Mouse (Mus musculus) left cerebral cortex, postnatal 36 days (tissue): ENCODE measurements around the gene Ankrd34a. TPM values are rescaled to one million over a fixed set of nuclear protein-coding genes. Genes with fewer than 3 reads are reported as not detected.

Experiments used
- DNase-seq, 2 experiments: peaks; one replicate each; pipeline ENCODE4 v3.0.0; 2021 to 2022; ENCODE audit warnings: low spot score in 2 of 2, mixed read lengths in 1 of 2
- intact Hi-C: fragments of 180-260 bp; cut with DNase I; formaldehyde crosslinking; loops from one replicate; pipeline ENCODE4 v1.15.1; 2025
- total RNA-seq, 2 experiments: library from RNA; stranded (reverse); gene quantifications; 2 replicates each; pipeline ENCODE4 v1.2.3; 2021

The Ankrd34a gene
- total RNA-seq, 2 experiments from 2014 or later = 68.9 to 75.7 TPM

DNA sequence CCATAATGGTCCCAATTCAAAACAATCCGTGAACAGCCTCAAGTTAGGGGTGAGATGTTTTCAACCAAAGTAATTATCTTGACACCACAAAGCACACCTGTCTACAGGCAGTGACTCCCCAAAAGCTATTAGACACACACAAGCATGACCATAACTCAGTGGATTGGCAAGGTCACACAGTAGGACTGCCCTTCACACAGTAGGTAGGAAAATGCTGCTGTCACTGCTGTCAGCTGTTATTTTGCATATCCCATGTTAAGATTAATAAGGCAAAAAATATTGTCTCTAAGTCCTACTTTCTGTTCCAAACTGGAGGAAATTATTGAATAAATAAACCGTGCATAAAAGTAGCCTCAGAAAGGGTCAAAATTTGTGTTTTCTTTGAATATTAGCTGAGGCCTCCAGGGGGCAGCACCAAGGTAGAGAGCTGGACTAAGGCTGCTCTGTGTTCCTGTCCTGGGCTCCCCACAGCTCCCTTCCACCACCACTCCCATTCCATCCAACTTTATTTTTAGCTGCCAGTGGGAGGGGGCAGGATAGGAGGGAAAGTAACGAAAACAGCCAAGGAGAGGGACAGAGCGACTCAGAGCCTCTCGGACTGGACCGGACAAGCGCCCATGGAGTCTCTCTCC, 48.7 kb downstream of the Ankrd34a start, which contains the start of gene Itga10:
Gene Itga10, plus strand, starts transcription at position 567 of the 632 bp plus-strand sequence.
- intact Hi-C loops = no loop called here

DNA sequence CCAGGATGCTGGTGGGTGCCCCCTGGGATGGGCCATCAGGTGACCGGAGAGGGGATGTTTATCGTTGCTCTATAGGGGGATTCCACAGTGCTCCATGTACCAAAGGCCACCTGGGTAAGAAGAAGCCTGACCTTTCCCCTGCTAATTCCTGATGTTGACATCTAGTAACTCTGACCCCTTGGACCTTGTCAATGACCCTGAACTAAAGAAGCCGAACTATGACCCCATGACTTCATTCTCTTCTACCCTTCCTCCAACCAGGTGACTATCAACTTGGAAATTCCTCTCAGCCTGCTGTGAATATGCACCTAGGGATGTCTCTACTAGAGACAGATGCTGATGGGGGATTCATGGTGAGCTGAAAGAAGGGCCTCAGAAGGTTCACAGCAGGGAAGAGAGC, 50.9 kb downstream of the Ankrd34a start:
- no peak for DNase-seq
- intact Hi-C loops = no loop called here

More for the DNA sequence above, 48.7 kb downstream of the Ankrd34a start, which contains the start of gene Itga10:
- DNase-seq = no peak

Other genes starting within 250 kb of the Ankrd34a start
- gene BC107364, start 144.3 kb upstream of the Ankrd34a start, total RNA-seq = not detected
- 1 to 10 TPM in 1 of 2 experiments, under 1 TPM in 1; 0.77 to 2.1 TPM for gene Hfe2, start 71.5 kb upstream of the Ankrd34a start, total RNA-seq
- 10 to 100 TPM; 19.5 to 21.8 TPM for gene Txnip, start 38.7 kb upstream of the Ankrd34a start, total RNA-seq
- gene Gm16253, start 19.7 kb upstream of the Ankrd34a start, total RNA-seq = not detected
- 10 to 100 TPM; 22.5 to 29.9 TPM for gene Polr3gl, start 2.5 kb upstream of the Ankrd34a start, total RNA-seq
- gene Lix1l, start 4.5 kb downstream of the Ankrd34a start, total RNA-seq = 10 to 100 TPM; 17.3 to 18.3 TPM
- 10 to 100 TPM; 37.4 to 43.7 TPM for gene Rbm8a, start 33.3 kb downstream of the Ankrd34a start, total RNA-seq
- gene Pex11b, start 38.7 kb downstream of the Ankrd34a start, total RNA-seq = 10 to 100 TPM; 56.1 to 57.1 TPM
- gene Gm42957, start 38.8 kb downstream of the Ankrd34a start, total RNA-seq = under 1 TPM; 0.17 to 0.66 TPM
- gene Itga10, start 48.9 kb downstream of the Ankrd34a start, total RNA-seq = 1 to 10 TPM; 1.2 to 3.2 TPM
- 1 to 10 TPM; 7.5 to 8.1 TPM for gene Ankrd35, start 73.5 kb downstream of the Ankrd34a start, total RNA-seq
- gene Pias3, start 99.7 kb downstream of the Ankrd34a start, total RNA-seq = 10 to 100 TPM; 23.9 to 24.3 TPM
- gene Nudt17, start 111.9 kb downstream of the Ankrd34a start, total RNA-seq = 1 to 10 TPM; 9.0 to 9.8 TPM
- gene Polr3c, start 131.0 kb downstream of the Ankrd34a start, total RNA-seq = 10 to 100 TPM; 24.1 to 28.0 TPM
- gene Rnf115, start 131.0 kb downstream of the Ankrd34a start, total RNA-seq = 10 to 100 TPM; 66.4 to 66.7 TPM
- under 1 TPM; 0.15 to 0.34 TPM for gene Pdzk1, start 232.6 kb downstream of the Ankrd34a start, total RNA-seq
- gene Cd160, start 232.7 kb downstream of the Ankrd34a start, total RNA-seq = not detected